Mouse (Mus musculus) left cerebral cortex, adult 8-10 months (tissue): Measurements from ENCODE around the gene Il2rb. TPM values are rescaled to one million over a fixed set of nuclear protein-coding genes. Genes with fewer than 3 reads are reported as not detected.

Source experiments
- DNase-seq, 2 experiments: peaks; one replicate each; pipeline ENCODE4 v3.0.0; 2022; ENCODE audit warnings: low spot score in 2 of 2
- total RNA-seq, 4 experiments: library from RNA; stranded (reverse); gene quantifications; 2 replicates each; pipeline ENCODE4 v1.2.4; 2022

Gene Il2rb
- total RNA-seq, 4 experiments from 2014 or later: 0.26 to 0.94 (median 0.42) TPM

DNA sequence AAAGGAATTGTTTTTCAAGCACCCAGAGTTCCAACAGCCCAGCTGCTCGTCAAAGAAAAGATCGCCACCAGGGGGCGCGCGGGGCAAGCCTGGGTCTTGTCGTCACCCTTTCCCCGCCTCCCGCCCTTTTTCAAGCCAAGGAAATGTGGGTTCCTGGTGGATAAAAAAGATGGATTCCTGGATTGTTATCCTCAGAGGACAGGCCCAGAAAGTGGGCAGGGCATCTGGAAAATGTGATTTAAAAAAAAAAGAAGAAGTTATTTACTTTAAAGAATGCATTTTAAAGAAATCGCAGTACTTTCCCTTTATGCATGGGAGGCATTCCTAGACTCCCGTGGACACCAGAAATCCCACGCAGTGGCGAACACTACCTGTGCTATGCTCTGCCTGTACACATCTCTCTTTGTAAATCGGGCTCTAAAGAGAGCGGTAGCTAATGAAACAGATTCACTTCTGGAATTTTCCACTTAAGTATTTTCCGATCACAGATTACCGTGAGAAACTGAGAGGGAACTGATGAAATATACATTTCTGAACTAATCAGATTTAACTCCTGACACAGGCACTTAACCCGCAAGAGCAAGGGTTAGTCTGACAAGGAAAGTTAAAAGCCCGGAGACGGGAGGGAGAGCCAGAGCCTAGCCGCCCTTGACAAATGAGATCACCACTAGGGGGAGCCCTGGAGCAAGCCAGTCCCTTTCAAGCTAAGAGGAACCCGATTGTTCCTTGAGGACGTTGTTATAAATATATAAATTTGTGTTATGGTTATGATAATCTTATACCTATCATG lies 47.1 kb downstream of the Il2rb start:
- peak; percentile 85 to 97 for DNase-seq

DNA sequence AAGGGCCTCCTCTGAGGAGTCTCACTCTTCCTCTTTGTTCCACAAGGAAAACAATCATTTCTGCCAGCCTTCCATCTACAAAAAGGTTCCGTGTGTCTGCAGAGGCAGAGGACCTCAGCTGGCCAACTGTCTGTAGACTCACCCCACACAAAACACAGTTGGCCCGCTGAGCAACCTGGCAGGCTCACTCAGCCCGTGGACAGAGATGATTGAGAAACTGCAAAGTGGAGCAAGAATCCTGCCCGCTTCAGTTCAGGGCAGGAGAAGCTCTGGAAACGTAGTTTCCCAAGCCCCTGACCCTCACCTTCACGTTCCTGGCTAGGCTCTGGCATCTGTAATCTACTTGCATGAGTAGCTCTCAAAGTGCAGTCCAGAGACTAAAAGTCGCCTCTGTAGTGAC lies 48.0 kb downstream of the Il2rb start:
- no peak for DNase-seq

DNA sequence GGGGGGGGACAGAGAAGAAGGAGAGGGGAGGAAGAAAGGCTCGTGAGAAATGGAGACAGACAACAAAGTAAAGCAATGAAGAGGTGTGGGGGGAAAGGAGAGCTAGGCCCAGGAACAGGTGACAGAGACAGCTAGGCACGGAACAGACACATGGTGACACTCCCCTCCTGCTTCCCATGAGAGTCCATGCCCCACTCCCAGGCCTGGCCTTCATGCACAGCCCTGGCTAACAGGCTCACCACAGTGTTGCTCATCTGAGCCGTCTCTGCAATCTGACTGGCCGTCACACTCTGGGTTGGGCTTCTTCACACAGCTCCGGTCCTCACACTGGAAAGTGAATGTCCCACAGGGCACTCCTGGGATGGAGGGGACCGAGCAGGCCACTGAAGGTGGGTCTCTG lies 51.2 kb downstream of the Il2rb start:
- DNase-seq: no peak

DNA sequence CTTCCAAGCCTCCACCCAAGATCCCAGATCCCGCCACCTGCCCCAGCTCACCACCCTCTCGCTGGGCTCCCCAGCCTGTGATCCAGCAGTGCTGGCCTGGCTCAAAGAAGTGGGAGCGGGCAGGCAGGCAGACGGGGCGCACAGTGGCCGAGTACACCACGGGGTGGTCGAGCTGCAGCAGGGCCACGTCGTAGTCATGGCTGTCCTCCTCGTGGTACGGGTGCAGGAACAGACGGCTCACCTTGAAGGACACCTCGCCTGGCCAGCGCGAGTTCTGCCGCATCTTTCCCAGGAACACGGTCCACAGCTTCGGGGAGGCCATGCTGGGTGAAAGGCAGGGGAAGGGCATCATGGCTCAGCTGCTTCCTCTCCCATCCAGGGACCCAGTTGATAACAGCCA lies 52.8 kb downstream of the Il2rb start:
- peak in 1 of 2 experiments; percentile 11 for DNase-seq

DNA sequence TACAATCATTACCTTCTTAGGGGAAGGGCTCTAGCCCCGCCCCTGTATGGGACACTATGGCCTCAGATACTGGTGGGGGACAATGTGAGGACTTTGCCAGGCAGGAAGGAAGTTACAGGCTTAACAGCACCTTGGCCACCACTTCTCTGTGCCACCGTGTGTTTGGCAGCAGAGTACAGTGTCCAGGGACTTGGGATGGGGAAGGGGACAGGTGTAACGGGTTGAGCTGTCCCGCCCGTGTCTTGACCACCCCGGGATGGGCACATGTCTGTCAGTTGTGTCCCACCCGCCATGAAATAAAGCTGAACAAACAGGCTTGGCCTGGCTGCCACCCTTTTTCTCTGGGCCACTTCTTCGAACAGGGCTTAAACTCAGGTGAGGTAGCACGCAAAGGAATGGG lies 56.1 kb downstream of the Il2rb start:
- DNase-seq: no peak

DNA sequence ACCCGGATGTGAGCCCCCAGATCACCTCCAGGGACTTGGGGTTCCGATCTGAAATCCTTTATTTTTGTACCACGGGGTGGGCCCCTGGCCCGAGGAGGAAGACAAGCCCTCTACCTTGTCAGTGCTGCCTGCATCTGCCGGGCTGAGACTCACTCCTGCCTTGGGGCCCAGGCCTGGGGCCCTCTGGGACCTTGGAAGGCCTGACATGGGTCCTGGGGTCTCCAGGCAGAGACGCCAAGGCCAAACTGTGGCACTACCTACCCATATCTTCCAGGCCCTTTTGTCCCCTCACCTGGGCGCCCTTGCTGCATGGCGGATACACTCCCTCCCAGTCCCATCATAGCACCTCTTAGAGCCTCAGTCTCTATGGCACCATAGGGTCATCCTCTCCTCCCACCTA lies 56.6 kb downstream of the Il2rb start:
- peak in 1 of 2 experiments; percentile 28 for DNase-seq

DNA sequence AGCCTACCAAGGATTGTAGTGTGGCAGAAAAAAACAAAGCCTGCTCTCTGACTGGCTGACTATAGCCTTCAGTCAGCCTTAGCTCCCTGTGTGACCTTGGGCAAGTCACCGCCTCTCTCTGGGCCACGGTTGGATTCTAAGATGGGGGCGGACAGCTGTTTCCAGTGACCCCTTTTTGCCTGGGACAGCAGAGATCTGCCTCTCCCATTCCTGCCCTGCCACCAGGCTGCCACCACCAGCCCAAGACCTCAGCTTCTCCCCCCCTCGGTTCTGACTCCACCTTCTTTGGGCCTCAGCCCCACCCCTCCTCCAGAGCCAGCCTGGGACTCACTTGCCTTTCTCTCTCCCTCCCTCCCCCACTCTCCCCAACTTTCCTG lies 57.1 kb downstream of the Il2rb start:
- DNase-seq: no peak

DNA sequence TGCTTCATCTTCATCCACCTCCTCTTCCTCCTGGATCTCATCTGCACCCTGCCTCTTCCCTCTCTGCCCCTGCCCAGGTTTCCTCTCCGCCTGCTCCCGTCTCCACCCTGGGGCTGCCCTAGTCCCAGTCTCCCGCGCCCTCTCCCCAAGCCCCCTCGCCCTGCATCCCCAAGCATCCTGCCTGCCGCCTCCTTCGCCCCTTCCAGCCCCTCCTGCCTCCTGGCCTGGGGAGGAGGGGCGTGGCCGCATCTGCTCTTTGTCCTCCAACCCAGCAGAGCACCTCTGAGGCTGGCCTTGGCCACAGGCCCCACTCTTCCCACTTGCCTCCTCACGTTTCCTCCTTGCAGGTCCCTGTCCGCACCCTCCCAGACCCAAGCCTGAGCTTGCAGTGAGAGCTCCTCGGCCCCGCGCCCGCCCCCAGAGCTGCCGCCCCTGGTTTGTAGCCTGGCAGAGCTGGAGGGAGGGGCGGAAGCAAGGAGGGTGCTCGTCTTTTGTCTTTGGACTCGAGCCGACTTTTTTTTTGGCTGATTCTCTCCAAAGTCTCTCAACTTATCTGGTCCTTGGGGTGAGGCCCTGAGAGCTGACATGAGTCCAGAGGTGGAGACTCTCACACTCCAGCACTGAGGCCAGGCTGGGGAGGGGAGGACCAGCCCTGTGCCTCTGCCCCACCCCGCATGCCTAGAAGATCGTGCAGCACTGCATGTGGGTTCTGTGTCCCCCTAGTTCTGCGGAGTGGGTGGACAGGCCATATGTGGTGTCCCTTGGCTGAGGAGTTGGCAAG lies 57.6 kb downstream of the Il2rb start:
- peak; percentile 48 to 82 for DNase-seq

DNA sequence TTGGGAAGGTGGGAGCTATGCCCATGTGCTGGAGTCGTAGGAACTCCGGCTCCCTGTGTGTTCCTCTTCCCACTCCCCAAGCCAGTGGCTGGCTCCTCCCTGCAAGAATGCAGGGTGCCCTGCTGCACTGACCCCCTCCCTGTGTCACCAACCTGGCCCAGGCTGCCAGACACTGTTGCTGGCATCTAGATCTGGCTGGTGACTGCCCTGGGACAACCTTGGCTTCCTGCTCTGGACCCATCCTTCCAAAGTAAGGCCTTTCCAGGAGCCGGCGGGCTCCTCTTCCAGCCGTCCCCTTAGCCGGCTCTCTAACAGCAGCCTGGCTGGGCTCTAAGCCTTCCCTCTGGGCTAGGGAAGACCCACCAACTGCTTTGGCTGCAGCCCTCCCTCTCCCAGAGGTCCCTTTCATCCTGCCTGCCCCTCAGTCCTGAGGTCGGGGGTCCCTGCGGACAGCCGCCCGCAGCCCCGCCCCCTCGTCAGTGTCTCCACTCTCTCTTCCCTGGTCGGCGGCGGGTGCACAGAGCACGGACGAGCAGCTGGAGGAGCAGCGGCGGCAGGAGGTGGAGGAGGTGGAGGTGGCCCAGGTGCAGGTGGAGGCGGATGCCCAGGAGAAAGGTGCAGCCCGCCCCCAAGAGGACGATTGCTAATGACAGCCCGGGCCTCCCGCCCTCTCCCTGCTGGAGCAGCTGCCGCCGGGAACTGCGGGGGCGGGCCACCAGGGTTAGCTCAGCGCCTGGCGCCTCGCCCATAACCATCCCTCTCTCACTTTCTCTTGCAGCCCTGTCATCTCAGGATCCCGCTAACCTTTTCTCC lies 58.5 kb downstream of the Il2rb start:
- peak; percentile 83 to 97 for DNase-seq

DNA sequence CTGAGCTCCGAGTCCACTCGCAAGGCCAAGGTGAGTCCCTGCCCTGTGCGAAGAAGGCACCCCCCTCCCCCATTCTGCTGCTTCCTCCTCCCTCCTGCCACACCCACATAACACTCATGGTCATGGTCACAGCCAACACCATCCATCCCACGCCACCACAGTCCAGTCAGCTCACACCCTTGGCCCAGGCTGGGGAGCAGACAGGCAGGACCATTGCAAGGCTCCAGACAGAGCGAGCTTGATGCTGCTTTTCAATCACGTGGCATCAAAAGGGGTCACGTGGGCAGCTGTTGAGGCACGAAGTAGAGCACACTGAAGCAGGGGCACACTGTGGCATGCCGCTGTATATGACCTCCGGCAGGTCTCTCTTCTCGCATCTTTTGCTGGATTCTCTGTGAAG lies 59.4 kb downstream of the Il2rb start:
- peak in 1 of 2 experiments; percentile 63 for DNase-seq

DNA sequence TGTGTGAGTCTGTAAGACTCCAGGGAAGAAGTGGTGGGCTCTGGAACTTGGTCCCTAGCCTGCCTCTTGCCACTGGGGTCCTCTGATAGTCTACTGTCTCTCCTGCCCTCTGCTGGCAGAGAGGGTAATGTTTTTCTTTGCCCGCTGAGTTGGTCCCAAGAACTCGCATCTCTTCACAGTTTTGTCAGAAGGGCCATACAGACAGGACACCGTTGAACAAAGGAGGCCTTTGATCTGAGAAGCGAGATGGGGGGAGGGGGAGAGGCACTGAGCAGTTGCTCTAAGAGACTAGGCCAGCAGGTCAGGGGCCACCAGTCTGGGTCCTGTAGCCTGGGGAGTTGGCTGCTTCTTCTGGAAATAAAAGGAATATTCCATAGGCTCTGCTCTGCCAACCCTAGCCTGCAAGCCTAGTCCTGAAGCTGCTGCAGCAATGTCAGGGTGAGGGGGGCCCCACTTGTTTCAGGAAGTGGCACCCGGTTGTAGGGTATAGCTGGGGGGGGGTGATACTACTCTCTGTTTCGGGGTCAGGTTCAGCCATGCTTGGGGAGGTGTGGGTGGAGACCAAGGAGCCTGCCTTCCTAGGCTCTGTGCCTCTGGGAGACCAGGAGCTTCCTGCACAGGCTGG lies 60.1 kb downstream of the Il2rb start:
- peak in 1 of 2 experiments; percentile 46 for DNase-seq

DNA sequence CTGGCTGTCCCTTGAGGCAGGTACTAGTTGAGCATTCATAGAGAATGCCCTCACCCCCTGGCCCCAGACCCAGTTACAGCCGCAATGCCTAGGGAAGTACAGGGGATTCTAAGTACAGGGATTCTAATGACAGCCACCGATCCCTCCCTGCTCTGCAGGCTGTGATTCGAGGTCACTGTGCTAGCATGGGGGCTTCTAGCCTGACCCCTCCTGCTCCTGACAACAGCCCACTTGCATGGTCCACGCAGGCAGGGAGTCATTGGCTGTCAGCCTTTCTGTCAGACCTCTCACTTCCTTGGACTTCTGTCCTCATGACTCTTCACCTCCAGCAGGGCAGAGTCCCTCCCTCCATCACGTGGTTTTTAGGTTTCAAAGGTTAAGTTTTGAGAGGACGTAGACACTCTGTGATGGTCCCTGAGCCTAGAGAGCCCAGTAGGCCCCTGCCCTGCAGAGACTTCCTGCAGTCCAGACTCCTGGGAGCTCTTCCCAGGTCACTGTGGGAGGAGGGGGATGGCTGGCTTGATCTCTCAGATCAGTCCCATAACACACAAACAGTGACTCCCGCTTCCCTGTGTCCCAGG lies 63.4 kb downstream of the Il2rb start:
- no peak for DNase-seq

DNA sequence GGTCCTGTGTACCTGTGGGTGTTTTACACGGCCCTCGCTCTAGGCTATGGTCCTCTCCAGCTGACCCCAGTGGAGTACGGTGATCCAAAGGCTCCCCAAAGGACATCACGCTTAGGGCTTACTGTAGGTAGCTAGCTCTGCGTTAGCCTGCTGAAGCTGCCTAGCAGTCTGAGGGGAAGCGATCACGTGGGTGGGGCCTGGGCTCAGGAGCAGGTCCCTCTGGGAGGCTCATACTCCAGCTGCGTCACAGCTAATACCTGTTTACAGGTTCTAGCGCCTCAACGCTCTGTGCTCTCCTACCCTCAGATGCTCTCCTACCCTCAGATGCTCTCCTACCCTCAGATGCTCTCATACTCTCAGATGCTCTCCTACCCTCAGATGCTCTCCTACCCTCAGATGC lies 64.2 kb downstream of the Il2rb start:
- DNase-seq: no peak

DNA sequence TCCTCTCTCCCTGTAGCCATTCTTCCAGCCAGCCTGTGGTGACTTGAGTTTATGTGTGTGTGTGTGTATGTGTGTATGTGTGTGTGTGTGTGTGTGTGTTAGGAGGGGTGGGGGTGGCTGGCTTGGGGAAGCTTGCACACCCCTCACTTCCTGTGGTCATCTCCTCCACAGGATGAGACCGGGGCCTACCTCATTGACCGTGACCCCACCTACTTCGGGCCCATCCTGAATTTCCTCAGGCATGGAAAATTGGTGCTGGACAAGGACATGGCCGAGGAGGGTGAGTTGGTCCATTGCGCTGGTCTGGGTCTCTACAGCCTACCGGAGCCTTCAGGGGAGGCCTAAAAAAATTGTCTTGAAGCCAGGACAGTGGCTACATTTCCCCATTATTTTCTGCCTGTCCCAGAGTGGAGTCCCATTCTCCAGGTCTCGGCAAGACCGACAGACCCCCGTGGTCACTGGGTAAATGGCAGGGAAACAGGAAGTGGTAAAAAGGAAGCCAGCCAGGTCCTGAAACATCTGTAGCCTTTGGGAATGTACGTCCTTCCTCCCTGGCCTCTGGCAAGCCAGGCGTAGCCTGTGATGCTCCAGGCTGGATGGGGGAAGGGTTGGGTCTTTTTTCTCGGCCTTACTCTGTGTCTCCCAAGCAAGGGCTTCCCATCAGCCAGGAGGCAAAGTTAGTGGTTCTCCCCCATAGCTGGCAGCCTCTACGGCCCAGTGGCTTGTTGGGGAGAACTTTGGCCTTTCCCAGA lies 65.0 kb downstream of the Il2rb start:
- no peak for DNase-seq

Other genes with a start within 250 kb of the Il2rb start
- gene Csf2rb2, start 189.6 kb downstream of the Il2rb start, total RNA-seq: 1 to 10 TPM in 2 of 4 experiments, under 1 TPM in 2; 0.27 to 3.0 (median 1.2) TPM
- 1 to 10 TPM in 3 of 4 experiments, under 1 TPM in 1; 0.83 to 5.7 (median 2.2) TPM for gene Csf2rb, start 169.5 kb downstream of the Il2rb start, total RNA-seq
- gene Tex33, start 99.4 kb downstream of the Il2rb start, total RNA-seq: not detected
- gene Tst, start 89.4 kb downstream of the Il2rb start, total RNA-seq: 10 to 100 TPM; 33.6 to 37.8 (median 36.0) TPM
- 10 to 100 TPM; 31.4 to 38.1 (median 34.6) TPM for gene Mpst, start 88.9 kb downstream of the Il2rb start, total RNA-seq
- 100 to 1,000 TPM; 299 to 358 (median 333) TPM for gene Kctd17, start 66.7 kb downstream of the Il2rb start, total RNA-seq
- gene Tmprss6, start 26.6 kb downstream of the Il2rb start, total RNA-seq: 1 to 10 TPM; 1.1 to 1.7 (median 1.2) TPM
- 1 to 10 TPM; 1.7 to 4.0 (median 2.0) TPM for gene C1qtnf6, start 36.1 kb upstream of the Il2rb start, total RNA-seq
- 10 to 100 TPM; 16.2 to 23.4 (median 18.3) TPM for gene Sstr3, start 49.4 kb upstream of the Il2rb start, total RNA-seq
- 1 to 10 TPM; 1.3 to 8.2 (median 4.9) TPM for gene Rac2, start 77.5 kb upstream of the Il2rb start, total RNA-seq
- 10 to 100 TPM in 3 of 4 experiments, 1 to 10 TPM in 1; 9.1 to 26.0 (median 17.3) TPM for gene Cyth4, start 101.8 kb upstream of the Il2rb start, total RNA-seq
- gene Elfn2, start 223.5 kb upstream of the Il2rb start, total RNA-seq: 100 to 1,000 TPM; 136 to 151 (median 145) TPM